Mouse (Mus musculus) hindbrain, embryonic 14.5 days (tissue): ENCODE measurements around the gene Gjb1. TPM values are rescaled to one million over a fixed set of nuclear protein-coding genes. Genes with fewer than 3 reads are reported as not detected.

ENCODE experiments used
- ATAC-seq: fragments of 200-750 bp; cut with Nextera tagmentation; 2 replicates; pipeline ENCODE4 v1.8.0; 2017; ENCODE audit warnings: moderate number of reproducible peaks, mild to moderate bottlenecking, moderate TSS enrichment, moderate library complexity; ENCODE audit not compliant: low FRiP score
- DNase-seq: peaks from one replicate; pipeline ENCODE4 v3.0.0-alpha.2; 2015; ENCODE audit warnings: low spot score
- H3K27ac ChIP-seq: fragments of 300-500 bp; sonication (generic); 2 replicates; pipeline ENCODE4 v1.5.1; 2014; ENCODE audit warnings: mild to moderate bottlenecking, moderate library complexity
- H3K27me3 ChIP-seq: fragments of 300-500 bp; sonication (generic); 2 replicates; pipeline ENCODE4 v1.6.1; 2014; ENCODE audit warnings: mild to moderate bottlenecking, low read length, mixed read lengths; ENCODE audit not compliant: control insufficient read depth, insufficient read depth
- H3K36me3 ChIP-seq: fragments of 300-500 bp; sonication (generic); replicated peaks from 2 replicates; pipeline ENCODE4 v1.6.1; 2014; ENCODE audit not compliant: control insufficient read depth, insufficient read depth
- H3K4me1 ChIP-seq: fragments of 300-500 bp; sonication (generic); replicated peaks from 2 replicates; pipeline ENCODE4 v1.6.1; 2014; ENCODE audit warnings: antibody characterized with exemption, low read length, mixed read lengths; ENCODE audit not compliant: control insufficient read depth, insufficient read depth
- H3K4me2 ChIP-seq: fragments of 300-500 bp; sonication (generic); replicated peaks from 2 replicates; pipeline ENCODE4 v1.6.1; 2014; ENCODE audit warnings: mild to moderate bottlenecking, moderate library complexity
- H3K4me3 ChIP-seq: fragments of 300-500 bp; sonication (generic); replicated peaks from 2 replicates; pipeline ENCODE4 v1.5.1; 2014; ENCODE audit warnings: mild to moderate bottlenecking, low read length
- H3K9ac ChIP-seq: fragments of 300-500 bp; sonication (generic); 2 replicates; pipeline ENCODE4 v1.6.1; 2014
- H3K9me3 ChIP-seq: fragments of 300-500 bp; sonication (generic); 2 replicates; pipeline ENCODE4 v1.6.1; 2016; ENCODE audit warnings: low read length; ENCODE audit not compliant: control insufficient read depth
- WGBS: fragments of 180-500 bp; shearing (Covaris S2); extraction: QIAGEN DNeasy Blood & Tissue Kit; methylation state at CpG from one replicate; pipeline ENCODE4 v1.1.7; 2014; 5-methylcytosine and 5-hydroxymethylcytosine counted together
- polyA plus RNA-seq: library from polyadenylated mRNA; unstranded; fragments of >200 nt; fragmentation: Nextera tagmentation; extraction: Ambion mirVana; gene quantifications from 2 replicates; pipeline ENCODE4 v1.2.1, GENCODE M21; 2014

Gjb1 gene
- polyA plus RNA-seq, 1 experiment from 2014 or later = 0.96 TPM

- Histone ChIP-seq H3K27me3 (no peaks in the 10 kb centered on the region), H3K9ac (no peak overlapping the region), H3K9me3 (no peaks in the 10 kb centered on the region), H3K4me2 (no peak overlapping the region), H3K36me3 (peaks cover 10% of the 10 kb centered on the region), H3K27ac (peak overlapping the region; percentile 90; the same call in 1 of the 2 replicates), H3K4me1 (peaks cover 13% of the 10 kb centered on the region), H3K4me3 (no peak overlapping the region)
- 0% methylated on average over 1 of the region's 1 CpGs for WGBS
- ATAC-seq (no peak), DNase-seq (no peak)
These were observed 51.6 kb downstream of the Gjb1 start for GRCm38 (mm10) chrX:101427774-101428173.

GRCm38 (mm10) chrX:101428785-101429141 is 52.6 kb downstream of the Gjb1 start:
- H3K9ac ChIP-seq = peak overlapping the region; percentile 18

GRCm38 (mm10) chrX:101429142-101429949 is 53.2 kb downstream of the Gjb1 start, which contains the start of gene Nono:
Nono (plus strand) TSS chrX:101429318.
- Histone ChIP-seq H3K27me3 (no peaks in the 10 kb centered on the region), H3K4me3 (peak within 1 kb of the TSS; percentile 64), H3K9me3 (no peaks in the 10 kb centered on the region), H3K9ac (peak within 1 kb of the TSS; percentile 83), H3K4me1 (peaks cover 13% of the 10 kb centered on the region), H3K27ac (peak within 1 kb of the TSS; percentile 95), H3K36me3 (peaks cover 10% of the 10 kb centered on the region), H3K4me2 (peak within 1 kb of the TSS; percentile 66)
- 26% methylated on average over 51 of the region's 51 CpGs for WGBS
- DNase-seq (peak; percentile 92), ATAC-seq (peak; percentile 97)

More at GRCm38 (mm10) chrX:101428785-101429141, 52.6 kb downstream of the Gjb1 start:
- Histone ChIP-seq H3K9me3 (no peaks in the 10 kb centered on the region), H3K4me2 (peak overlapping the region; percentile 56), H3K4me3 (peak overlapping the region; percentile 20), H3K36me3 (peaks cover 10% of the 10 kb centered on the region), H3K4me1 (peaks cover 13% of the 10 kb centered on the region), H3K27me3 (no peaks in the 10 kb centered on the region), H3K27ac (peak overlapping the region; percentile 90)
- WGBS = 37% methylated on average over 7 of the region's 7 CpGs
- DNase-seq (no peak), ATAC-seq (0 out of 2 replicates have a peak, but pooled peaks have one; percentile 1)

- H3K27me3 ChIP-seq = no peaks in the 10 kb centered on the region
- WGBS = 25% methylated on average over 14 of the region's 14 CpGs
- peaks cover 10% of the 10 kb centered on the region for H3K36me3 ChIP-seq
- no peaks in the 10 kb centered on the region for H3K9me3 ChIP-seq
- DNase-seq = peak; percentile 25
- peak; percentile 58 for ATAC-seq
- peaks cover 13% of the 10 kb centered on the region for H3K4me1 ChIP-seq
- H3K9ac ChIP-seq = peak overlapping the region; percentile 83
- peak overlapping the region; percentile 95 for H3K27ac ChIP-seq
- H3K4me2 ChIP-seq = peak overlapping the region; percentile 66
- peak overlapping the region; percentile 64 for H3K4me3 ChIP-seq
These were observed 53.8 kb downstream of the Gjb1 start for GRCm38 (mm10) chrX:101429976-101430375.

Other genes starting within 250 kb of the Gjb1 start
- 41.4 and 42.3 TPM in 2 replicates for gene Snx12, start 153.8 kb upstream of the Gjb1 start, polyA plus RNA-seq
- gene Foxo4, start 121.8 kb upstream of the Gjb1 start, polyA plus RNA-seq = 0.81 and 0.99 TPM in 2 replicates
- not detected in 2 replicates for gene Gm614, start 112.4 kb upstream of the Gjb1 start, polyA plus RNA-seq
- gene Il2rg, start 108.1 kb upstream of the Gjb1 start, polyA plus RNA-seq = 4.9 and 7.6 TPM in 2 replicates
- not detected in 2 replicates for gene Gm20489, start 107.4 kb upstream of the Gjb1 start, polyA plus RNA-seq
- 28.0 and 33.9 TPM in 2 replicates for gene Med12, start 102.3 kb upstream of the Gjb1 start, polyA plus RNA-seq
- gene Nlgn3, start 77.2 kb upstream of the Gjb1 start, polyA plus RNA-seq = 95.9 and 116 TPM in 2 replicates
- gene Zmym3, start 44.5 kb downstream of the Gjb1 start, polyA plus RNA-seq = 66.6 and 72.7 TPM in 2 replicates
- gene Nono, start 52.9 kb downstream of the Gjb1 start, polyA plus RNA-seq = 256 and 283 TPM in 2 replicates
- 0.69 and 0.90 TPM in 2 replicates for gene Itgb1bp2, start 72.7 kb downstream of the Gjb1 start, polyA plus RNA-seq
- 18.3 and 18.5 TPM in 2 replicates for gene Taf1, start 156.4 kb downstream of the Gjb1 start, polyA plus RNA-seq